Mouse (Mus musculus) kidney, adult 2 months (tissue): Measurements from ENCODE around the gene Aagab. TPM values are rescaled to one million over a fixed set of nuclear protein-coding genes. Genes with fewer than 3 reads are reported as not detected.
A peak's percentile ranks its signal among the peaks of the same experiment; 100 is the strongest.

ENCODE experiments used
- DNase-seq: peaks from one replicate; pipeline ENCODE4 v3.0.0; 2021
- H3K27ac ChIP-seq: fragments of 200-500 bp; 2 replicates; pipeline ENCODE4 v1.5.1; 2012; ENCODE audit warnings: low read depth, low read length, control low read depth, inconsistent platforms; ENCODE audit not compliant: insufficient read depth
- H3K27me3 ChIP-seq: fragments of 200-500 bp; replicated peaks from 2 replicates; pipeline ENCODE4 v1.6.1; 2012; ENCODE audit warnings: mild to moderate bottlenecking, moderate library complexity, low read length, inconsistent platforms; ENCODE audit not compliant: control insufficient read depth, insufficient read depth
- H3K36me3 ChIP-seq: fragments of 200-500 bp; 2 replicates; pipeline ENCODE4 v1.6.1; 2012; ENCODE audit warnings: mild to moderate bottlenecking, moderate library complexity, low read length, inconsistent platforms; ENCODE audit not compliant: control insufficient read depth, insufficient read depth
- H3K4me1 ChIP-seq: fragments of 200-500 bp; 2 replicates; pipeline ENCODE4 v1.6.1; 2011; ENCODE audit warnings: low read length; ENCODE audit not compliant: control insufficient read depth, insufficient read depth
- H3K4me3 ChIP-seq: fragments of 200-500 bp; 2 replicates; pipeline ENCODE4 v1.5.1; 2011; ENCODE audit warnings: mild to moderate bottlenecking, low read depth, low read length, control low read depth; ENCODE audit not compliant: insufficient read depth
- CTCF ChIP-seq: fragments of 200-500 bp; conservative IDR thresholded peaks from 2 replicates; pipeline ENCODE4 v1.5.1; 2011; ENCODE audit warnings: low read depth, mild to moderate bottlenecking, control low read depth, low read length, moderate library complexity, mixed read lengths; ENCODE audit not compliant: insufficient read depth, insufficient read length
- POLR2A ChIP-seq: fragments of 200-500 bp; IDR thresholded peaks from one replicate; pipeline ENCODE4 v1.6.1; 2011; ENCODE audit warnings: low read depth, low read length, control low read depth
- WGBS: fragments of 180-500 bp; shearing (Covaris S2); methylation state at CpG from one replicate; pipeline ENCODE4 v1.1.7; 2018; 5-methylcytosine and 5-hydroxymethylcytosine counted together
- polyA plus RNA-seq: library from polyadenylated mRNA; depleted of rRNA; stranded (reverse); fragments of >200 nt; gene quantifications from 2 replicates; pipeline ENCODE4 v1.2.3, GENCODE M21; 2012

Aagab gene
- polyA plus RNA-seq, 1 experiment: 15.7 TPM

GRCm38 (mm10) chr9:63585251-63585650 lies 17.2 kb upstream of the Aagab start:
- DNase-seq: no peak
- Histone ChIP-seq H3K36me3 (no peaks in the 10 kb centered on the region), H3K4me1 (no peaks in the 10 kb centered on the region), H3K4me3 (no peak overlapping the region), H3K27me3 (no peaks in the 10 kb centered on the region), H3K27ac (no peak overlapping the region)
- TF ChIP-seq CTCF (no peak), POLR2A (no peak)
- WGBS: 93% methylated on average over 6 of the region's 6 CpGs

- H3K4me3 ChIP-seq: no peak overlapping the region
- WGBS: 53% methylated on average over 6 of the region's 6 CpGs
- H3K36me3 ChIP-seq: no peaks in the 10 kb centered on the region
Observed at GRCm38 (mm10) chr9:63589209-63589608, 13.3 kb upstream of the Aagab start.

GRCm38 (mm10) chr9:63590592-63590991 lies 11.9 kb upstream of the Aagab start:
- no peak overlapping the region for H3K27ac ChIP-seq
- 97% methylated on average over 4 of the region's 4 CpGs for WGBS
- TF ChIP-seq CTCF (no peak), POLR2A (no peak)

More at GRCm38 (mm10) chr9:63589209-63589608, 13.3 kb upstream of the Aagab start:
- no peaks in the 10 kb centered on the region for H3K4me1 ChIP-seq
- no peak for DNase-seq
- TF ChIP-seq CTCF: no peak
- no peak for TF ChIP-seq POLR2A
- H3K27me3 ChIP-seq: no peaks in the 10 kb centered on the region
- no peak overlapping the region for H3K27ac ChIP-seq

GRCm38 (mm10) chr9:63591661-63592256 lies 10.7 kb upstream of the Aagab start:
- Histone ChIP-seq H3K4me3 (no peak overlapping the region), H3K4me1 (no peaks in the 10 kb centered on the region), H3K27me3 (no peaks in the 10 kb centered on the region), H3K36me3 (no peaks in the 10 kb centered on the region), H3K27ac (no peak overlapping the region)
- no peak for DNase-seq
- 92% methylated on average over 8 of the region's 8 CpGs for WGBS
- no peak for TF ChIP-seq CTCF
- TF ChIP-seq POLR2A: no peak

More at GRCm38 (mm10) chr9:63590592-63590991, 11.9 kb upstream of the Aagab start:
- DNase-seq: no peak
- Histone ChIP-seq H3K4me1 (no peaks in the 10 kb centered on the region), H3K36me3 (no peaks in the 10 kb centered on the region), H3K4me3 (no peak overlapping the region), H3K27me3 (no peaks in the 10 kb centered on the region)

- Histone ChIP-seq H3K4me3 (no peak overlapping the region), H3K27ac (no peak overlapping the region), H3K36me3 (no peaks in the 10 kb centered on the region), H3K4me1 (no peaks in the 10 kb centered on the region), H3K27me3 (no peaks in the 10 kb centered on the region)
- TF ChIP-seq CTCF: no peak
- no peak for TF ChIP-seq POLR2A
- peak; percentile 43 for DNase-seq
- 100% methylated on average over 1 of the region's 1 CpGs for WGBS
Observed at GRCm38 (mm10) chr9:63595032-63595431, 7.4 kb upstream of the Aagab start.

GRCm38 (mm10) chr9:63595652-63596051 lies 6.8 kb upstream of the Aagab start:
- no peaks in the 10 kb centered on the region for H3K27me3 ChIP-seq
- H3K4me3 ChIP-seq: no peak overlapping the region
- H3K4me1 ChIP-seq: no peaks in the 10 kb centered on the region
- H3K27ac ChIP-seq: no peak overlapping the region
- no peak for TF ChIP-seq POLR2A
- no peaks in the 10 kb centered on the region for H3K36me3 ChIP-seq
- no peak for DNase-seq
- 76% methylated on average over 8 of the region's 8 CpGs for WGBS

- no peaks in the 10 kb centered on the region for H3K27me3 ChIP-seq
- no peak for TF ChIP-seq CTCF
- no peak for TF ChIP-seq POLR2A
- no peaks in the 10 kb centered on the region for H3K36me3 ChIP-seq
- no peaks in the 10 kb centered on the region for H3K4me1 ChIP-seq
- H3K27ac ChIP-seq: no peak overlapping the region
- 52% methylated on average over 9 of the region's 9 CpGs for WGBS
- H3K4me3 ChIP-seq: no peak overlapping the region
- DNase-seq: peak; percentile 90
Observed at GRCm38 (mm10) chr9:63596660-63597059, 5.8 kb upstream of the Aagab start.
